Mouse (Mus musculus) layer of hippocampus, postnatal 14 days (tissue): ENCODE results near the gene Olfr198. TPM values are rescaled to one million over a fixed set of nuclear protein-coding genes. Genes with fewer than 3 reads are reported as not detected.
"Not testable (repeated sequence)": the region's sequence is repeated elsewhere in the genome, so short reads cannot be mapped to it uniquely, and the experiment has no call there.

ENCODE experiments used
- DNase-seq, 2 experiments: peaks; one replicate each; pipeline ENCODE4 v3.0.0; 2021 to 2022; ENCODE audit warnings: low spot score in 2 of 2, mixed read lengths in 1 of 2
- long read RNA-seq, 2 experiments: library from polyadenylated mRNA; stranded (forward); transcript quantifications; one replicate each; pipeline ENCODE4 v2.0.0; 2021
- total RNA-seq, 2 experiments: library from RNA; stranded (reverse); gene quantifications; 2 replicates each; pipeline ENCODE4 v1.2.3; 2021

Gene Olfr198
- total RNA-seq: not detected
- long read RNA-seq, experiment 1: 0 reads
- long read RNA-seq, experiment 2: 0 reads

GRCm38 (mm10) chr16:59203433-59203832 is at the start of gene Olfr198:
Gene Olfr198, minus strand, starts transcription at chr16:59203533.
- not testable (repeated sequence) for DNase-seq

DNA sequence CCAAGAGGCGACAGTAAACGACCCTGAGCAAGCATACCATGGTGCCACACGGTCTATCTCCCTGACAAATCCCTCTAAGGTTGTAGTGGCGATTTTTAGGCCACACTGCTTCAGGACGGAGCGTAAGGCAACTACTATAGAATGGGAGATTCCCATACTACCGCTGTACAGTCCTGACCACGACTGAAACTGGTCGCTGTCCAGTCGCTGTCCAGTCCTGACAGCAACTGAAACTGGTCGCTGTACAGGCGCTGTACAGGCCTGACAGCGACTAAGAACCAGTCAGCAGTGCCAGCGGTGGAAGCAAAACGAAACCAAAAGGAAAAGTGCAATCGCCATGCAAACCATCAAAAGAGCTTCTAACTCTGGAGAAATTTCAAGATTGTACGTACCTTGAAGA is 46.4 kb upstream of the Olfr198 start:
- DNase-seq: no peak

- not testable (repeated sequence) for DNase-seq
These were observed 16.3 kb upstream of the Olfr198 start, which contains the start of gene Olfr199 for GRCm38 (mm10) chr16:59219667-59220066. Gene Olfr199, minus strand, starts transcription at chr16:59219767.

- not testable (repeated sequence) for DNase-seq
These were observed 14.5 kb upstream of the Olfr198 start for GRCm38 (mm10) chr16:59217861-59218260.

- no peak for DNase-seq
These were observed 33.0 kb downstream of the Olfr198 start, which contains the start of gene Olfr196 for GRCm38 (mm10) chr16:59170354-59170753. Gene Olfr196, minus strand, starts transcription at chr16:59170454.

DNA sequence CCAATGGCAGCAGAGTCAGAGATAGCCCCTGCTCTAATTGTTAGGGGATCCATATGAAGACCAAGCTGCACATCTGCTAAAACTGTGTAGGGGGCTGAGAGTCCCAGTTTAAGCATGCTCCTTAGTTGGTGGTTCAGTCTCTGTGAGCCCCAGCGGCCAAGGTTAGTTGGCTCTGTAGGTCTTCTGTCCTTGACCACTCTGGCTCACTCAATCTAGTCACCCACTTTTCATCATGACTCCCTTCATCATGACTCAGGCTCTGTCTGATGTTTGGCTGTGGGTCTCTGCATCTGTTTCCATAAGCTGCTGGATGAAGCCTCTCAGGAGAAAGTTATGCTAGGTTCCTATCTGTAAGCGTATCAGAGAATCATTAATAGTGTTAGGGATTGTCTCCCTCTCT is 51.3 kb downstream of the Olfr198 start:
- no peak for DNase-seq

Other genes with a start within 250 kb of the Olfr198 start
- not detected for gene Olfr183, start 208.2 kb downstream of the Olfr198 start, total RNA-seq
- not detected for gene Olfr186, start 173.2 kb downstream of the Olfr198 start, total RNA-seq
- not detected for gene Olfr187, start 163.8 kb downstream of the Olfr198 start, total RNA-seq
- not detected for gene Olfr190, start 125.5 kb downstream of the Olfr198 start, total RNA-seq
- not detected for gene Olfr191, start 113.7 kb downstream of the Olfr198 start, total RNA-seq
- not detected for gene Olfr193, start 91.7 kb downstream of the Olfr198 start, total RNA-seq
- not detected for gene Olfr194, start 82.5 kb downstream of the Olfr198 start, total RNA-seq
- not detected for gene Olfr195, start 56.5 kb downstream of the Olfr198 start, total RNA-seq
- gene Olfr196, start 33.1 kb downstream of the Olfr198 start, total RNA-seq: not detected
- gene Olfr199, start 16.2 kb upstream of the Olfr198 start, total RNA-seq: not detected
- gene Olfr201, start 69.1 kb upstream of the Olfr198 start, total RNA-seq: not detected
- gene Olfr202, start 83.3 kb upstream of the Olfr198 start, total RNA-seq: not detected
- not detected for gene Olfr203, start 95.3 kb upstream of the Olfr198 start, total RNA-seq
- gene Olfr204, start 114.7 kb upstream of the Olfr198 start, total RNA-seq: under 1 TPM in 1 of 2 experiments, not detected in 1; 0.07 TPM
- gene Olfr205, start 127.6 kb upstream of the Olfr198 start, total RNA-seq: not detected
- not detected for gene Olfr206, start 145.7 kb upstream of the Olfr198 start, total RNA-seq
- not detected for gene Olfr209, start 160.5 kb upstream of the Olfr198 start, total RNA-seq
- not detected for gene Gabrr3, start 203.8 kb upstream of the Olfr198 start, total RNA-seq